Mouse (Mus musculus) adrenal gland, postnatal 10 days (tissue): ENCODE measurements at regions not wholly inside any gene's neighbourhood (a gene's known extent, or its start where the extent isn't known, plus 50 kb on each side); places are given as distances from the start of the nearest gene placed in this dataset.

Experiments used
- DNase-seq: peaks from one replicate; pipeline ENCODE4 v3.0.0; 2021; ENCODE audit warnings: mixed read lengths

DNA sequence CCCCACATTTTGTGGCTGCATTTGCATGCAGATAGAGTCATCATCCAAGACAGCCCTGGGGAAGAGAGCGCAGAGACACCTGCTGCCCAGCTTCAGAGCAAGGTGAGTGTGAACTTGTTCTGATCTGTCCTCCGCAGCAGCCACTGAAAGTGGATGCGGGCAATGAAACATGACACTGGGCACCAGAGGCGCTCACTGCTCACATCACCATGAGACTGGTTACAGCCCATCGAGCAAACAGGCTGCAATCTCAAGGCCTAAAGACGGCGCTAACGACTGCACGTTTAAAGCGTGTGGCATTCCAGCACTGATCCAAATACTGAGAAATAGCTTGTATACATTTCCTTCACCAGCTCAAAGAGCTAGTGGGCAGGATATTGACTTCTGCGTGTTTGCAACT, 65.8 kb downstream of the Barhl2 start:
- DNase-seq, result no peak

DNA sequence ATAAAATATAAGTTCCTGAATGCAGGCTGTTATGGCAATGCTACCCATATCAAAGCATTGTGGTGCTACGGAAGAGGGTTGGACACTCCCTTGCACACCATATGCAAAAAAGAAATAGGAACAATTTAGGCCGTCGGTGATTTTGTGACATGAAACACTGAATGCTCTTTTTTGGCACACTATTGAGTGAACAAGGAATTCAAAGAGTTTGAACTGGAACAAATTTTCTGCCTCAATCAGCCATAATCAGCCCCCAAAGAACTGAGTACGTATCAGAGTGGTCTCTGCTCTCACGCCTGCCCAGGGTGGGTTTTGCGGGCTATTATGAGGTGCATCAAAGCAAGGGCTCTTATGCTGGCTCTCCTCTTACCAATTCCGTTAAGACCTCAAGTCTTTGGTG, 71.3 kb downstream of the Barhl2 start:
- DNase-seq, result no peak

DNA sequence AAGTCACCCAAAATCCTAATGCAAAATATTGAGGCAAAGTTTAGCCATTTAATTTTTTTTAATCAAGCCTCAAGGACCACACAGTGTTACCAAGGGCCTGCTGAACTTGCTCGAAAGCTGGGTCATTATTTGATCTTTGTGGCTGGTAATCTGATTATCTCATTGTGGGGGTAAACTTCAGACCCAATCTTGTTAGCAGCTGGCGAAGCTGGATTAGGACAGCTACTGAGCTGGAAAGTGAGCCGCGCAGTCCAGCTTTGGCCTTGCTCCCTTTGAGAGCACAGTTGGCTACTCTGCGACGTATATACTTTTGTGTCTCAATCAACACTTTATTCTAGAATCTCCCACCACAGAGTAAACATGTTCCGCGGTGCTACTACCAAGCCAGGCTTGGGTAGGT, 72.1 kb downstream of the Barhl2 start:
- DNase-seq, result no peak

DNA sequence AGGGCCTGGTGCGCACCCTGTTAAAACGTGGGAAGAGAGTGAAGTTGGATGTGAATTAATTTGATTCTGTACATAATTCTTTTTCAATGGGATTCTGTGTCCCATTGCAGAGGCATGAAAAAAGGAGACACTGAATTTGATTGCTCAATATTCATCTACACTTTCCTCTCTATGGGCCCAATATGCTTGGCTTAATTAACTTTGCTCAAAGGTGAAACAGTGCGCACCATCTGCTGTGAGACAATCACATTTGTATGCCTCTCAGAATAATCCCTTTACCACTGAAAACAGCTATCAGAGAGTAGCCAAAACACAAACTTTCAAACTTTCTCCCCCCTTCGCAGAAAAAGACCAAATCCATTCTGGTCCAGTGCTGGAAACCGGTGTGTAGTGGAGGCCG, 72.7 kb downstream of the Barhl2 start:
- DNase-seq, result no peak

DNA sequence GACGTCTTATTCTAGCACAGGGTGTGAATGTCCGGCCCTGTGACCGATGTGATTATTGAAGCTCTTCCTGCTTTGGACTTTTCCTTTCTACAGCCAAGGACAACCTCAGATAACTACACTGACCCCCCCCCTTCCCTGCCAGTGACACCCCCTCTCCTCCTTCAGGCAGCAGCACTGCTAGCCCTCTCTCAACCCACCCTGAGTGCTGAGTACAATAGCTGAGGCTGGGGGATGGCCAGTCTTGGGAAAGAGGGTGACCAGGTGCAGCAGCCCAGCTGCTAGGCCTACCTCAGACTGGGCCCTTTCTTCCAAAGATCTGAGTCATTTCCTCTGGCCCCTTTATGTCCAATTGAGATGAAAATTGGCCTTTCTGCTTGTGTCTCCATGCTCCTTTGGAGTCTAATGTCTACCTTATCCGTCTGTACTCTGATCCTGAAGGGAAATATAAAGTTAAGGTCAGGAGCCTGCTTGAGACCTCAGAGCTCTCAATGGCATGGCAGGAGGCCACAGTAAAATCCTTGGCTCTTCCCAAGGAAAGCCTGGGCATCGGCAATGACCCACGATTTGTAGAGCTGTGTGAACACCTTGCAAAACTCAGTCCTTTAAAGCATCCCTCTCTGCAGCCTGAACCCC, 73.7 kb downstream of the Barhl2 start:
- DNase-seq, result no peak

DNA sequence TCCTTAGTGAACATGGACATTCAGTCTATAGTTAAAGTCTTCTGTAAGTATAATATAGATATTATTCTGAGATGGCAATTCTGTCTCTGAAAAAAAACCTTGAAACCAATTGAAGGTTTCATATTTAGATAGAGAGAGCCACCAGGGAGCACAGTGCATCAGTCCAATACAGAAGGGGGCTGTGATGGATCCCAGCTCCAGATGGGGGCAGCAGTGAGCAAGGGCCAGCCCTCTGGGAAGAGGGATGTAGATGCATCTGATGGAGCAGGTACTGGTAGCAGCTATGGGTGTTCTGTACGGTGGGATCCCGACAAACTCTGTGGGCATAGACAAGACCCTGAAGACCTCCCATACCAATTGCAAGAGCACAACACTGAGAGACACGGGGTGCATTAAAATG, 76.0 kb downstream of the Barhl2 start:
- DNase-seq, result peak; percentile 19

DNA sequence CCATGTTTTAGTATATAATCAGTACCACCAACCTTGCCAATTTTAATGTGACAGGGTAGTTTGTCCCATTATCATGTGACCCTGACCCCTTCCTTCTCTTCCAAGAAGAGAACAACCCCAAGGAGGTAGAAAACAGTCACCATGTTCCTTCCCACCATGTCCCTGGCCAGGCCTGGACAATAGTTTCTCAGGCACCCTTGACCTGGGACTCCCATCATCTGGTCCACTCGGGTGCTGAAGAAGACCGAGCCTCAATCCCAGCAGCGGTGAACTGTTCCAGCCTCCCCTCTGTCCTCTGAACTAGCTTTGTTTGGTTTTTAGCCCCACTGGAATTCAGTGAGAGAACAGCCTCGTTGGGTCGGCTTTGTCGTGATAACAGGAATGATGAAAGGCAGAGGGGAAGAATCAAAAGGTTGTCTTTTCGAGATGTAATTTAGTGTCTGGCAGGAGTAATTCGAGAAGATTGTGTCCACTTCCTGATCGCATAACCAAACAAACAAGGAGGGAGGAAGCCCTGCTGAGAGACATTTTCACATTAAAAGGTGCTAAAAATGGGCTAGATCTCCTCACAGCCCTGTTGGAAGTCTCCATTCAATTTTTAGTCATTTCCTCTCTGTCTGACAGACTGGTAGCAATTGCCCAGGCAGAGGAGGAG, 77.2 kb downstream of the Barhl2 start:
- no peak for DNase-seq

DNA sequence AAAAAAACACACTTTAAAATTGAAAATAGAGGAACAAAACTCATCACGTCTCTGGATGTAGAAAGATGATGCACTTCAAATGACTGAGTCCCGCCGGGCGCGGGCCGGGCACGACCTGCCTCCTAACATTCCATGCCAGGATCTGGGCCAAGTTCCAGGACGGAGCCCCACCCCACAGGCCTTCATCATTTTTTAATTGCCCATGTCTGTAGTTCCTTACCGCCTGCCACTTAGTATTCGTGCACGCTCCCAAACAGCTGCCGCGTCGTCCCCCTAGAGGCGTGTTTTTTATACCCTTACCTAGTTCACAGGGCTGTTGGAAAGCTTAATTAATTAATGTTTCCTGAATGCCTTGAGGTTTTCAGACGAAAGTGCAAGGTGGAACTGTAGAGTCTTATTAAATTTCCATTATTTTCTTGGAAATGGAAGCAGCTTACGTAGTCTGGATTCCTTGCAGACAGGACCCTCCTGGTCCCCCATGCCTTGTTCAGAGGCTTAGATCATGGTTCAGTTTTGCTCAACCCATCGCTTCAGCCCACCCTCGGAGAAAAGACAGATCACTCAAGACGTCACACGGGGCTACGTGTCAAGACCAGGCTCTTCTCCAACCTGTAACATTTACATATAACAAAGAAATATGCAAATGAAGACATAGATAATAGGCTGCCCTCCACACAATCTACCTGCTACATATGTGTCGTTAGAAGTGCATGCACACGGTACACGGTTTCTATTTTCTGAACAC, 81.0 kb downstream of the Barhl2 start:
- DNase-seq, result no peak

DNA sequence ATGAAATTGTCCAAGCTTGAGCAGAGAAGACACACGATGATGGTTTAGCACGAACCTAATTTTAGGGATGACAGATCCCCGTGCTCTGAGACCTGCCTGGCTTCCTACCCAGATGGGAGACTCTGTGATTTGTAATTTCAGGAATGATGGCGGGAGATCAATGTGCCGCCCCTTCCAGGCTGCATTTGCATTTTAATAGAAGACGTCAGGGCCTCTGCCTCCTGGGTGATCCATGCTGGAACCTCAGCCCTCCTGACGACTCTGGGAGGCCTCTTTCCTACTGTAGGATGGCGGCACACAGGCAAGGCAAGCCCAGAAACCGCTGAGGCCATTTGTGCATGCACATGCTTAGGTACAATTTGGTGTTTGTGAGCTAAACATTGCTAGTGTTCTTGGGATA, 90.1 kb downstream of the Barhl2 start:
- no peak for DNase-seq

DNA sequence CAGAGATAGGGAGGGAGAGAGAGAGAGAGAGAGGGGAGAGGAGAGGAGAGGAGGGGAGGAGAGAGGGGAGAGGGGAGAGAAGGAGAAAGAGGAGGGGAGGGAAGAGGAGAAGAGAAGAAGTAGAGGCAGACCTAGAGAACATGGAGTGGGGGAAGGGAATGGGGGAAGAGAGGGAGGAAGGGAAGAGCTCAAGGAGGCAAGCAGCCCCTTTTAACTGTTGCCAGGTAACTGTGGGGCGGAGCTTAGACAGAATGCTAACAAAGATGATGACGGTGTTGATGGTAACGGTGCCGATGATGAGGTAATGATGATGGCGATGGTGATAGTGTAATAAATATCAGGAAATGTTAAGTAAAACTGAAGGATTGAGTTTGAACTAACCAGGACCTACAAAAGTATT, 90.7 kb downstream of the Barhl2 start:
- DNase-seq, result no peak

DNA sequence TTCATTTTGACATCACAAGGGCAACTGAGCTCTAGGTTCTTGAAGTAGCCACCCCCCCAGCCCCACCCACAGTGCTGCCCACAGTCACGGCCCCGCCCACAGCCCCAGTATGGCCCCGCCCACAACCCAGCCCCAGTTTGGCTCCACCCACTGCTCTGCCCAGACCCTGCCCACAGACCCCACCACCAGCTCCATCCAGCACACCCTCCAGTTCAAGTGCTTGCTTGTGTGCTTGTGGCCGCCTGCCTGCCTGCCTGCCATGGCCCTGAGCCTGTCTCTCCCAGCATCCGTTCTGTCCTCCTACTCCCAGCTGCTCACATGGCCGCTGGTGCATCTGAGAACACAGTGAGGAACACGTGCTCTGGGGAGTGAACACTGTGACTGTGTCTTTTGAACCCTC, 92.0 kb downstream of the Barhl2 start:
- DNase-seq, result no peak

DNA sequence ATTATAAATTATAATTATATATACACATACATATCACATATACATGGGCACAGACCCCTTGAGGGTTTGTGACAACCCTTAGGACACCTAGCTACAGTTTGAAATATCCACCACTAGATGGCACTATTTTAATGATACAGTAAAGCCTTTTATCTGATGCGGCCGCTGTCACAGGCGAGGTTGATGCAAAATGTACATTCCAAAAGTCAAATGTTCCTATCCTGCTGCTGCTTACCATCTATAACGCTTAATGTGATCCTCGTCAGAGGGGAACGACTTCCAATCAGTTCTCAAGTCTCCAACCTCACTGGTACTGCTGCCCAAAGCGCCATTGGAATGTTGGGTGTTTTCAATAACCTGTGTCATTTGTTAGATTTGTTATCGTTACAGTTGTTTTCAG, 92.9 kb downstream of the Barhl2 start:
- DNase-seq, result no peak

DNA sequence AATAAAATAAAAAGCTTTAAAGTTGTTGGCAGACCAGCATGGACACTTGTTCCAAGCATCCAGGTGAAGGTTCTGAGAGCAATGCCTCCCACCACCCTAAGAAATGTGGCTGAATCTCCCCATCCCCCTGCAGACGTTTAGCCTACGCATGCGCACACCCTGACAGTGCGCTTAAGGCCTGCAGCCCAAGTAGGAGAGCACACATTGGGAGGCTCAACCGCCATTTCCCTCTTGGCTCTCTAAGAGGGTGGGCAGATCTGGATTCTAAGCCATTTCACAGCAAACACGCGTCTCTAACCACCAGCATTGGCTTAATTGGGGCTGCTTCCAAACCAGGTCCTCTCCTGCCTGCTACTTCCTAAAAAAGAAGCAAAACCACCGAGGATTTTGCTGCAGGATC, 106.6 kb downstream of the Barhl2 start:
- DNase-seq, result no peak

DNA sequence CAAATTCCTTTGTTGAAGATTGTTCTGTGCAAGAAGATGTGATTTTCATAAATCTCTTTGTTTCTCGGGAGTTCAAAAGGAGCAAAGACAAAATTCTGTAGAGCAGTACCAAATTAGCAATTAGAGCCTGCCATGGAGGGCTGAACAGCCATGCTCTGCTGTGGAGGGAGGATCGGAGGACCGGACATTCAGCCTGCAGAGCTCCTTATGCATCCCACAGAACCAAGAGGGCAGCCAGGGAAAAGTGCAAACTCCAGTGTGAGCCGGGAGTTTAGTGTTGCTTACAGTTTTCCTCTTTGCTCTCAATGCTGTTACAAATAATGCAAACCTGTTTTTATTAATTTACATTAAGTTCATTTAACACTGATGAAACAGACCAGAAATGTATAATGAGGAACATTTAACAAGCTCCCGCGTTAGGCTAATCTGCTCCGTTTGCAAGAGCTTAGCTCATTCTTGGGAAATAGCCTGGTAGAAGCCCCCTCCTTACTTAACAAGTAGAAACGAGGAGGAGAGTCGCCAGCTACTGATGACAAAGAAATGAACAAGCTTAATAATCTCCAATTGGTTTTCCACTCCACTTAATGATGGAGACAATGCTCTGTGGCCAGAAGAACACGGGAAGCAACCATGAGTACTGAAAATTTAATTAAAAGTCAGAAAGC, 108.0 kb downstream of the Barhl2 start:
- no peak for DNase-seq

DNA sequence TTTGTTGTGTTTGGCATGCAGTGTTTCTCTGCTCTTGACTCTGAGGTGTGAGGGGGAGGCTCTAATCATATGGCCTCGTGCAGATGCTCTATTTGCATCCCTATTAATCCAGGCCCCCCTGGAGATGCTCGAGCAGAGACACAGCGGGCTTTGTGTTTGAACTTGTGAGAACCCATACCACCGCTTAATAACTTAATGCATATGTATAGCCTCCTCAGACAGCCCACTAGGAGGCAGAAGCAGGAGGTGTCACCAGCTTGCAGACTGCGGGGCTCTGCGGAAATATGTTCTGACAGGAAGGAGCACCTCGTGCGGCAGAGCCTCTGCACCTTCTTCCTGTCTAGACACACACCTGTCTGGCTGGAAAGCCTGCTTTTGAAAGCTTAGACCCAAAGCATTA, 113.7 kb downstream of the Barhl2 start:
- no peak for DNase-seq

DNA sequence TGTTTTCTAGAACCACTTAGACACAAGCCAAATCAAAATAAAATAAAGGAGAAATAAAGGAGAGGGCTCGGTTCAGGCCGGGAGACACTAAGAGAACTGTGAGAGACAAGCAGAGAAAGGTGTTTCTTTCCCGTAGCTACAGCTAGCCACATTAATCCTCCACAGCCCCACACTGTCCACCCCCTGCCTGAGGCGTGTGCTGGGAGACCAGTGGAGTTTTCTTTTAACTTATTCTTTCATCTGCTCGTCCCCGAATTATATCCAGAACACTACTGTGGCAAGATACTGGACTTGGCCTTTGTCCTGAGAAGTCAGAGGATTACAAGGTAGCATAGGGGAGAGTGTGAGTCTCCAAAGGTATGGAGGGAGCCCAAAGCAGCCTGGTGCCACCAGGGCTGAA, 114.4 kb downstream of the Barhl2 start:
- no peak for DNase-seq

DNA sequence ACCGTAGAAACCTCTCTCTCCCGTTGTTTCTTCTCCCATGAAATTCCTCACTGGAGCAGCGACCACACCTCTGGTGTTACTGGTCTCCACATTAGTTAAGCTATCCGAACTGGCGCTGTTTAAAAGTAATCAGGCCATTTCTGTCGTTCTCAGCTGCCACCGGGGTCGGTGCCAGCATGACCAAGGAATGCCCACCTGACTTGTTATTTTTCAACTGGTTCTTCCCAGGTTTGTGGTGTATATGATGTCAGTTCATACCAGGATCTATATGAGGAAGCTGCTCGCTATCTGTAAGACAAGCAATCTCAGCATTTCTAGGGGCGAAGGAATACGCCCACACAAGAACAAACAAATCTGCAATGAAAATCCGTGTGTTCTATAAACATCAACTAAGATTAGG, 116.6 kb downstream of the Barhl2 start:
- DNase-seq, result no peak

DNA sequence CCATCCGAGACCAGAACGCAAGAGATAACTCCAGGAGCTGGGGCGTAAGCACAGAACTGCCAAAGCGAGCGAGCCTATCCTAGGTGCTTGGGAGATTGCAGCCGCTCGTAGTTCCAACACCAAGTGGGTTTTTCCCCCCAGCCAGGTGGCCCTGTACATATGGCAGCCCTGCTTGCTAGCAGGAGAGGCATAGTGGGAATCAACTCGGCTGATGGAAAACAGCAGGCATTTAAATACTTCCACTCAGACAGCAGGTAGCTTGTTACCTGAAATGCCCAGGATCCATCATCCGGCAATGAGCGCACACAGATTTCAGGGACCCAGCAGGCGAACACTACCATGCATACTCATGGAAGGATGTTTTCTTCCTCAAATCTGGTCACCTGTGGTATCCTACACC, 122.3 kb downstream of the Barhl2 start:
- no peak for DNase-seq

DNA sequence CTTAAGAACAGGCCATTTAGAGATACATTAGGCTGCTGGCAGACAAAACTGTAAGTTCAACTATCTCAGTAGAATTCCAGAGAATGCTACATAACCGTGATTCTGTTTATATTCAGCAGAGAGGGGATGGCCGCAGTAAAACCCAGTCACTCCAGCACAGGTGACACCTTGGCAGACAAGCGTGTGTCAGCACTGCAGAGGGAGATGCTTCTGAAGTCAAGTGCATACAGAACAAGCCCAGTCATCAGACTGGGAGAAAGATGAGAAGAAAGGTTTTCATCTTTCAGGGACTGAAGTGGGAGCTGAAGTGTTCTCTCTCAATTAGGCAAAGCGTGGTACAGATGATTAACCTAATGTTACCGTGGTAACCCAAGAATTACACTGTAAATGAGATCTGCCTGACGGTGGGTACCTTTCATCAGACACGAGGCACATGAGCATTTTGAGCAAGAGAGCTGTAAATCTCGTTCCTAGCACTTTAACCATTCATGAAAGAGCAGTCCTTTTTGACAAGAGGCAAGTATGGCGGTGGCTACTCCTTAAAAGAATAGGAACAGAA, 130.3 kb downstream of the Barhl2 start:
- DNase-seq, result no peak

DNA sequence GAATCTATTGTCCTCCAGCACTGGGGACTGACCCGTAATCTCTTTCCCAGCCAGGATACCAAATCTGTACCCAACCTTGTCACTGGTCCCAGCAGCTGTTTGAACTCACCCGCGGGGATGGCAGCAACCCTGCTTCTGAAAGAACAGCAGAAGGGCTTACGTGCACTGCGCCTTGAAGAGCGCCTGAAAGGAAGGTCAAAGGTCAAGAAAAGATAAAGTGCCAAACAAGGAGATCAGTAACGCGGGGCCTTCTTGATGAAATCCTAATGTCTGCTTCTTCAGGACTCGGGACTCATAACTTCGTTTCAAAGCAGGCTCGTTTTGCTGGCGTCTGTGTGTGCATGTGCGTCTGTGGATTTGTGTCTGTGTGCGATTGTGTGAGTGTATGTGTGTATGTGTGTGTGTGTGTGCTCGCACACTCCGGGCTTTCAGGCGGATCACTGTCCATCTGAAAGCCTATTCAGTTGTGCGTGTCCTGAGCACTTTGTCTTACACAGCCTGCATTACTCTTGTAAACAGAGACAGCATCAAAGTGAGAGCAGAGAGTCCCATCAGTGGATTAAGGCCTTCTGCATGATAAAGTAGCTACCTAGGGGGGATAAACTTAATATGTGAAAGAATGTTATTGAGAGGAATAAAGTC, 135.3 kb downstream of the Barhl2 start:
- DNase-seq, result peak; percentile 9

DNA sequence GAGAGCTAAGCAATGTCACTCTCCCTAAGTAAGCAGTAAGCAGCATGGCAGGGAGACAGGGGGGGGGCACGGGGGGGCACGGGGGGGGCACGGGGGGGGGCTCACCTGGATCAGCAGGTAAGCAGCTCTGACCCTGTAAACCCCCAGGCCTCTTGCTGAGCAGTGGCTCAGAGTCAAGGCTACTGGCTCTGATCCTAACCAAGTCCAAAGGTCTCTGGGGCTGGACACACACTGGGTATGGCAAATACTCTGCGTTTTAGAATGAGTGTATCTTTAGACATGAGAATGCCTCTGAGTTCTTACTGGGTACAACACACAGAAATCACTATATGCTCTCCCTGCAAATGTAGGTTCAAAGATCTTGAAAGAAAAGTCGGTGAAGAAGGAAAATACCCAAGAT, 136.5 kb downstream of the Barhl2 start:
- peak; percentile 33 for DNase-seq

DNA sequence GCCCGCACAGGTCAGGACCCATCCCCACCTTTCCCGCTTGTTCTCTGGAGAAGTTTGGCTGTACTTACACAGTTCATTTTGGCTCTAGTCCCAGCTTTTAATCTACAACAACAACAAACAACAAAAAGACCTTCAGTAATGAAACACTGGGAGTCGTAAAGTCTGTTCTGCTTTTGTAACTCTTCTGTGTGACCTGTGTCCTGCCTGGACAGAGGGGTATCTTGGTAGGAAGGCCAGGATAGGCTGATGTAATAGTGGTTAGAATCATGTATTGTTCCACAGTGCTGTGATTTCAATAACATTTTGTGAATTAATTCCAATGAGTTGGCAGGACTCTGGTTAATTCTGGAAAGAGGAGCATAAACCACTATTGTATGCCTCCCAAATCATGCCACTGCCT, 136.9 kb downstream of the Barhl2 start:
- peak; percentile 5 for DNase-seq

DNA sequence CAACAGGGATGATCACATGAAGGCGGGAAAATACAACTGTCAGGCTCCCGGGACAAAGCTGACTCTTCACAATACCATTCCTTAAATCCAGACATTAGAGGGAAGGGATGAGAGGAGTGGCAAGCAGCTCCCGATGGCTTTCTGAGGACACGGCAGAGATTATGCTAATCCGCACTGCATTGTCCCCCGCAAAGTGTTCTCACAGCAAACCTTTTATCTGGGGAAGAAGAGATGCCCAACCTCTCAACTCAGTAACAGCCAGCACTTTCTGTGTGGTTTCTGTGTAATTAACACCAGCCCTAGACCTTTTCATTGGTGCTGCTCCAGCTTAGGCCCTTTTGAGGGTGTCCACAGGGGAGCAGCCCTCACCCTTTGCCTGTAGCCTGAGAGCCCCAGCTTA, 137.9 kb downstream of the Barhl2 start:
- no peak for DNase-seq
